Mouse (Mus musculus) cerebellum, adult 2 months (tissue): ENCODE data around the gene Nup210. TPM values are rescaled to one million over a fixed set of nuclear protein-coding genes. Genes with fewer than 3 reads are reported as not detected.

Experiments used
- DNase-seq, 2 experiments: peaks; one replicate each; pipeline ENCODE4 v3.0.0; 2021
- H3K27ac ChIP-seq: fragments of 200-500 bp; 2 replicates; pipeline ENCODE4 v1.5.1; 2012; ENCODE audit warnings: low read length, control low read depth, inconsistent platforms; ENCODE audit not compliant: insufficient read depth
- H3K27me3 ChIP-seq: fragments of 200-500 bp; 2 replicates; pipeline ENCODE4 v1.6.1; 2012; ENCODE audit warnings: inconsistent platforms, mild to moderate bottlenecking, low read length, moderate library complexity; ENCODE audit not compliant: control insufficient read depth, insufficient read depth
- H3K4me1 ChIP-seq: fragments of 200-500 bp; 2 replicates; pipeline ENCODE4 v1.6.1; 2011; ENCODE audit warnings: low read length; ENCODE audit not compliant: control insufficient read depth, insufficient read depth
- H3K4me3 ChIP-seq: fragments of 200-500 bp; replicated peaks from 2 replicates; pipeline ENCODE3; 2011; ENCODE audit warnings: mild to moderate bottlenecking, low read depth, low read length, control low read depth; ENCODE audit not compliant: insufficient read depth
- CTCF ChIP-seq: fragments of 200-500 bp; IDR thresholded peaks from 2 replicates; pipeline ENCODE4 v1.5.1; 2011; ENCODE audit warnings: low read depth, mild to moderate bottlenecking, control low read depth, low read length, moderate library complexity, borderline replicate concordance; ENCODE audit not compliant: insufficient read depth
- POLR2A ChIP-seq: fragments of 200-500 bp; IDR thresholded peaks from 2 replicates; pipeline ENCODE4 v1.6.1; 2011; ENCODE audit warnings: low read length, control low read depth, borderline replicate concordance; ENCODE audit not compliant: insufficient read depth
- WGBS: fragments of 180-500 bp; shearing (Covaris S2); methylation state at CpG from one replicate; pipeline ENCODE4 v1.1.7; 2018; 5-methylcytosine and 5-hydroxymethylcytosine counted together
- polyA plus RNA-seq: library from polyadenylated mRNA; depleted of rRNA; stranded (reverse); fragments of >200 nt; gene quantifications from 2 replicates; pipeline ENCODE4 v1.2.3, GENCODE M21; 2012

Gene Nup210
- polyA plus RNA-seq, 1 experiment, result 16.8 TPM

GRCm38 (mm10) chr6:91160399-91160798 is 43.8 kb upstream of the Nup210 start:
- Histone ChIP-seq H3K4me1 (peaks cover 44% of the 10 kb centered on the region), H3K4me3 (no peak overlapping the region), H3K27me3 (no peaks in the 10 kb centered on the region), H3K27ac (no peak overlapping the region)
- TF ChIP-seq POLR2A (no peak), CTCF (no peak)
- DNase-seq, result peak; percentile 94 to 98
- WGBS, result 2% methylated on average over 3 of the region's 3 CpGs

- TF ChIP-seq CTCF (no peak), POLR2A (no peak)
- Histone ChIP-seq H3K4me3 (no peak overlapping the region), H3K4me1 (peaks cover 44% of the 10 kb centered on the region), H3K27me3 (no peaks in the 10 kb centered on the region), H3K27ac (0 out of 2 replicates have a peak overlapping the region, but pooled peaks have one; percentile 11)
- WGBS, result 66% methylated on average over 9 of the region's 9 CpGs
- DNase-seq, result peak in 1 of 2 experiments; percentile 40
Observed at GRCm38 (mm10) chr6:91159047-91159446, 42.4 kb upstream of the Nup210 start.

GRCm38 (mm10) chr6:91157237-91157570 is 40.6 kb upstream of the Nup210 start:
- no peak for TF ChIP-seq POLR2A
- TF ChIP-seq CTCF, result no peak
- Histone ChIP-seq H3K4me3 (peak overlapping the region; percentile 74), H3K27me3 (no peaks in the 10 kb centered on the region), H3K4me1 (peaks cover 57% of the 10 kb centered on the region), H3K27ac (peak overlapping the region; percentile 78)
- no peak for DNase-seq
- WGBS, result 57% methylated on average over 6 of the region's 6 CpGs

GRCm38 (mm10) chr6:91156554-91157236 is 40.1 kb upstream of the Nup210 start, which contains the start of gene Hdac11:
Gene Hdac11, plus strand, starts transcription at chr6:91156665.
- peak; percentile 90 to 96 for DNase-seq
- Histone ChIP-seq H3K4me1 (peaks cover 55% of the 10 kb centered on the region), H3K27ac (peak within 1 kb of the TSS; percentile 78), H3K4me3 (peak within 1 kb of the TSS; percentile 74), H3K27me3 (no peaks in the 10 kb centered on the region)
- no peak for TF ChIP-seq CTCF
- peak; percentile 78 for TF ChIP-seq POLR2A
- 1% methylated on average over 41 of the region's 42 CpGs for WGBS

- 27% methylated on average over 4 of the region's 4 CpGs for WGBS
- TF ChIP-seq CTCF (no peak), POLR2A (no peak)
- H3K4me1 ChIP-seq, result peaks cover 49% of the 10 kb centered on the region
- H3K27ac ChIP-seq, result peak overlapping the region; percentile 62; the same call in 1 of the 2 replicates
- DNase-seq, result peak in 1 of 2 experiments; percentile 42
- no peaks in the 10 kb centered on the region for H3K27me3 ChIP-seq
- H3K4me3 ChIP-seq, result peak overlapping the region; percentile 74
Observed at GRCm38 (mm10) chr6:91156062-91156461, 39.4 kb upstream of the Nup210 start.

GRCm38 (mm10) chr6:91155286-91155685 is 38.7 kb upstream of the Nup210 start:
- TF ChIP-seq CTCF (no peak), POLR2A (no peak)
- Histone ChIP-seq H3K4me3 (no peak overlapping the region), H3K27ac (no peak overlapping the region), H3K4me1 (peaks cover 47% of the 10 kb centered on the region), H3K27me3 (no peaks in the 10 kb centered on the region)
- WGBS, result 74% methylated on average over 3 of the region's 3 CpGs
- no peak for DNase-seq

GRCm38 (mm10) chr6:91154685-91155084 is 38.1 kb upstream of the Nup210 start:
- no peak overlapping the region for H3K27ac ChIP-seq
- no peak overlapping the region for H3K4me3 ChIP-seq
- H3K4me1 ChIP-seq, result peaks cover 41% of the 10 kb centered on the region
- TF ChIP-seq POLR2A (no peak), CTCF (no peak)
- H3K27me3 ChIP-seq, result no peaks in the 10 kb centered on the region
- 78% methylated on average over 4 of the region's 4 CpGs for WGBS
- DNase-seq, result no peak

GRCm38 (mm10) chr6:91153549-91154064 is 37.0 kb upstream of the Nup210 start:
- H3K4me1 ChIP-seq, result peaks cover 30% of the 10 kb centered on the region

More at GRCm38 (mm10) chr6:91153549-91154064, 37.0 kb upstream of the Nup210 start:
- DNase-seq, result peak; percentile 65 to 76
- TF ChIP-seq POLR2A (no peak), CTCF (no peak)
- no peaks in the 10 kb centered on the region for H3K27me3 ChIP-seq
- H3K27ac ChIP-seq, result no peak overlapping the region
- 8% methylated on average over 10 of the region's 10 CpGs for WGBS
- peak overlapping the region; percentile 54 for H3K4me3 ChIP-seq
